Mouse (Mus musculus) megakaryocyte-erythroid progenitor cell, adult 5 weeks (primary cell): ENCODE measurements around the gene Dmxl2. TPM values are rescaled to one million over a fixed set of nuclear protein-coding genes. Genes with fewer than 3 reads are reported as not detected.

Experiments used
- polyA plus RNA-seq: library from polyadenylated mRNA; stranded (reverse); fragments of >175 nt; gene quantifications from 2 replicates; pipeline ENCODE4 v1.2.3, GENCODE M21; 2012

The Dmxl2 gene
- 0.71 and 0.96 TPM in 2 replicates for polyA plus RNA-seq

GRCm38 (mm10) chr9:54501453-54502110 lies at the start of gene Dmxl2:
TSS of gene Dmxl2 (minus strand) at chr9:54501626.

GRCm38 (mm10) chr9:54538684-54539083 lies 37.3 kb upstream of the Dmxl2 start, which contains the start of gene Sh2d7:
TSS of gene Sh2d7 (plus strand) at chr9:54538984.

Other genes with a start within 250 kb of the Dmxl2 start
- not detected in 2 replicates for gene Cyp19a1, start 233.5 kb downstream of the Dmxl2 start, polyA plus RNA-seq
- gene Gldn, start 215.1 kb downstream of the Dmxl2 start, polyA plus RNA-seq: not detected in 2 replicates
- gene Sh2d7, start 37.4 kb upstream of the Dmxl2 start, polyA plus RNA-seq: not detected in 2 replicates
- 2.3 and 2.9 TPM in 2 replicates for gene Cib2, start 58.6 kb upstream of the Dmxl2 start, polyA plus RNA-seq
- gene Idh3a, start 84.7 kb upstream of the Dmxl2 start, polyA plus RNA-seq: 22.5 and 23.6 TPM in 2 replicates
- gene Acsbg1, start 160.2 kb upstream of the Dmxl2 start, polyA plus RNA-seq: 0.28 and 0.32 TPM in 2 replicates
- gene Dnaja4, start 197.2 kb upstream of the Dmxl2 start, polyA plus RNA-seq: 4.2 and 5.9 TPM in 2 replicates
- 18.5 and 20.0 TPM in 2 replicates for gene Wdr61, start 232.9 kb upstream of the Dmxl2 start, polyA plus RNA-seq